In the genomic region with DNA sequence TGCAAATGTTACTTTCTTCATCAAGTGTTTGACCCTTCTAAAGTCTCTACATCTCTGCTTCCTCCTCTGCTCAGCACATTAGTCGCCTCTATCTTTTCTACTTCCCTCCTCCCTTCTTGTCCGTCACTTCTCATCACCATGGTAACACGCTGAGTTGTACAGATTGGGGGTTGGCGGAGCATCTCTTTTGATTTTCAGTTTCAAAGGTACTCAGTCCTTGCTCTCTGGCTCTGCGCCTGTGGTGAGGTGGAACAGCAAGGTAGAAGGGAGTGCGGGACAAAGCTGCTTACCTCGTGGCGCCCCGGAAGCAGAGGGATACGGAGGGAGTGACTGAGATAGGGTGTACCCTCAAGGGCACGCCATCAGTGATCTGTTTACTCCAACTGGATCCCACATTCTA, we compare ENCODE assay signal across 10 mouse cellular contexts. TPM values are rescaled to one million over a fixed set of nuclear protein-coding genes. Genes with fewer than 3 reads are reported as not detected.
A peak's percentile ranks its signal among the peaks of the same experiment; 100 is the strongest.
DNase-seq lines count a peak whose midpoint lies in the region; ATAC-seq and TF ChIP-seq lines count a peak whose summit lies in the region.
"Had no signal": no experiment of that assay in that cellular context is flagged by ENCODE, and none has a peak within 500 bp of the region (broad histone marks: within the 10 kb centered on the region; RNA-seq: fewer than 3 reads in every experiment).

No protein-coding gene starts in this region.

- TF ChIP-seq CTCF in midbrain, postnatal 0 days (IDR thresholded peaks at IDR 0.05), result no peak

- no peak overlapping the region for H3K4me3 ChIP-seq in forebrain, embryonic 16.5 days (replicated peaks; ENCODE audit: low read length)
- no peak overlapping the region for H3K4me3 ChIP-seq in midbrain, postnatal 0 days (ENCODE audit: low read depth, low read length)

- no peaks in the 10 kb centered on the region for H3K36me3 ChIP-seq in forebrain, embryonic 16.5 days (ENCODE audit: control insufficient read depth, insufficient read depth)
- no peaks in the 10 kb centered on the region for H3K36me3 ChIP-seq in midbrain, postnatal 0 days (ENCODE audit: insufficient read depth, low read length)

- no peak overlapping the region; the same call in 1 of the 2 replicates for H3K27ac ChIP-seq in forebrain, embryonic 16.5 days (ENCODE audit: low read length)
- H3K27ac ChIP-seq in midbrain, postnatal 0 days (ENCODE audit: low read depth, low read length), result peak overlapping the region; percentile 38; the same call in 1 of the 2 replicates
- H3K27ac ChIP-seq: liver, embryonic 14.5 days had no signal

- no peaks in the 10 kb centered on the region for H3K27me3 ChIP-seq in forebrain, embryonic 16.5 days (replicated peaks; ENCODE audit: control insufficient read depth, insufficient read depth, low read length)
- no peaks in the 10 kb centered on the region for H3K27me3 ChIP-seq in midbrain, postnatal 0 days (ENCODE audit: insufficient read depth, low read length)

- no peak overlapping the region for H3K9ac ChIP-seq in forebrain, embryonic 16.5 days (replicated peaks; ENCODE audit: low read depth, low read length)
- no peak overlapping the region for H3K9ac ChIP-seq in midbrain, postnatal 0 days (replicated peaks; ENCODE audit: low read length, poor library complexity, severe bottlenecking)
- H3K9ac ChIP-seq: liver, embryonic 14.5 days had no signal

- H3K4me1 ChIP-seq in forebrain, embryonic 16.5 days (replicated peaks; ENCODE audit: control insufficient read depth, insufficient read depth, low read length), result peaks cover 2% of the 10 kb centered on the region; the same call in 1 of the 2 replicates
- H3K4me1 ChIP-seq in midbrain, postnatal 0 days (ENCODE audit: insufficient read depth, low read length), result no peaks in the 10 kb centered on the region; the same call in 1 of the 2 replicates

- DNase-seq in left cerebral cortex, postnatal 4 days, result peak; percentile 20
- no peak for DNase-seq in left cerebral cortex, adult 8-10 months (ENCODE audit: low spot score in 2 of 2)
- peak; percentile 60 for DNase-seq in brain, adult 2 months (ENCODE audit: low read depth, low spot score)
- peak; percentile 35 for DNase-seq in midbrain, postnatal 0 days (ENCODE audit: low spot score)
- DNase-seq in frontal cortex, postnatal 25 days (ENCODE audit: low spot score in 2 of 2), result no peak
- no peak for DNase-seq in c-Kit-positive CD71-positive TER-119-positive erythroid progenitor cells, embryonic 14.5 days (ENCODE audit: low spot score)
- no peak for DNase-seq in spleen, adult 18-20 months
- DNase-seq: gastrocnemius, postnatal 10 days had no signal

- ATAC-seq in forebrain, embryonic 16.5 days, result peak; percentile 87
- ATAC-seq in midbrain, postnatal 0 days (ENCODE audit: low FRiP score), result peak; percentile 79

- H3K4me2 ChIP-seq in forebrain, embryonic 16.5 days (ENCODE audit: low read length), result 0 out of 2 replicates have a peak overlapping the region, but pooled peaks have one; percentile 31
- peak overlapping the region; percentile 22 for H3K4me2 ChIP-seq in midbrain, postnatal 0 days (ENCODE audit: low read depth, low read length, poor library complexity, severe bottlenecking)

- no peaks in the 10 kb centered on the region for H3K9me3 ChIP-seq in forebrain, embryonic 16.5 days (ENCODE audit: control insufficient read depth, low read length)
- no peaks in the 10 kb centered on the region for H3K9me3 ChIP-seq in midbrain, postnatal 0 days (ENCODE audit: low read length)

- intact Hi-C loops in left cerebral cortex, postnatal 4 days (cut with DNase I), result no loop called here

- 41% methylated on average over 11 of the region's 11 CpGs for WGBS in forebrain, embryonic 16.5 days
- 25% methylated on average over 11 of the region's 11 CpGs for WGBS in midbrain, postnatal 0 days

RNA-seq across cellular contexts. Expression of a gene that starts 27.9 kb away (rescaled TPM):
- 1 to 10 TPM; 4.9 to 5.6 TPM for total RNA-seq in left cerebral cortex, postnatal 4 days (2021)
- total RNA-seq in left cerebral cortex, adult 8-10 months (2022), result 10 to 100 TPM in 3 of 4 experiments, 1 to 10 TPM in 1; 9.9 to 17.0 (median 11.9) TPM
- 4.3 and 4.6 TPM in 2 replicates for polyA plus RNA-seq in forebrain, embryonic 16.5 days (2015; fragmentation: Nextera tagmentation; extraction: Ambion mirVana)
- 11.0 and 14.0 TPM in 2 replicates for total RNA-seq in midbrain, postnatal 0 days (2014; rRNA removed)
- polyA plus RNA-seq in midbrain, postnatal 0 days (2015; fragmentation: Nextera tagmentation; extraction: Ambion mirVana), result 7.2 and 8.0 TPM in 2 replicates

Comparison
In these comparisons a context has a peak if more than half of its experiments do, and no peak if none do; other contexts are left out.
1. DNase-seq: peak in left cerebral cortex, postnatal 4 days (single experiment), brain, adult 2 months (single experiment) and midbrain, postnatal 0 days (single experiment); none in left cerebral cortex, adult 8-10 months (0 of 2), frontal cortex, postnatal 25 days (0 of 2), c-Kit-positive CD71-positive TER-119-positive erythroid progenitor cells, embryonic 14.5 days (single experiment) and spleen, adult 18-20 months (0 of 2).